Mouse (Mus musculus) mouse trophoblast stem cell (cell line): Measurements from ENCODE around the gene Btf3l4.

Source experiments
- in situ Hi-C, 2 experiments: fragments of 300-500 bp; cut with MseI, MboI; formaldehyde crosslinking; loops; 2 replicates in 1 of 2; 3 replicates in 1 of 2; pipeline ENCODE4 v1.15.1; 2025

The Btf3l4 gene

GRCm38 (mm10) chr4:108825677-108826076 is 7.7 kb downstream of the Btf3l4 start:
- in situ Hi-C loops = no loop called here

GRCm38 (mm10) chr4:108811550-108811949 is 21.9 kb downstream of the Btf3l4 start:
- in situ Hi-C loops = no loop called here

GRCm38 (mm10) chr4:108811142-108811541 is 22.3 kb downstream of the Btf3l4 start:
- in situ Hi-C loops = no loop called here

GRCm38 (mm10) chr4:108803535-108803934 is 29.9 kb downstream of the Btf3l4 start:
- in situ Hi-C loops = no loop called here

DNA sequence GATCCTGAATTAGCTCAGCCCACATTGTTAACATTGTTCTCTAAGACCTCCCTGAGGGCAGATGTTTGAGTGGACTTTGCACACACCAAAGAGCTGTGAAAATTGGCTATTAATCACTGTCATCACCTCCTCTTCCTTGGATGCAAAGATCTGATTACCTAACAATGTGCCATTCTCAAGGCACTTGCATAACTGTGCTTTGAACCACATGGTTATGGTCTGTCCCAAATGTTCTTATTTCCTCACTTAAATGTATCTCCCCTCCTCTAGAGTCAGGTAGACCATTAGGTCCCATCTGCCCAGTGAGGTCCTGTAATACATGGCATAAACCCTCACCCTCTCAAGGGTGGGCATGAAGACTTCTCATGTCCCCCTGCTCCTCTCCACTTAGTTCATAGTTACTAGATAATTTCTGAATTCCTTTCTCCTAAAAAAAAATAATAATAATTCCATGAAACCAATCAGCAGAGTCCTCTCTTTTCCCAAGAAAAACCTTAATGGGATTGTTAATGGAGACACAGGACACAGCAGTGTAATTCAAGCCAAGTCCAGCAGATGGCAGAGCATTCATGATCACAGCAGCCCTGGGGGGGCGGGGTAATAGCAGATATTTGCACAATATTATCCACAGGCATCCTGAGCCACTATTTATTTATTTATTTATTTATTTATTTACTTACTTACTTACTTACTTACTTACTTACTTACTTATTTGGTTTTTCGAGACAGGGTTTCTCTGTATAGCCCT is 35.2 kb downstream of the Btf3l4 start:
- in situ Hi-C loops = no loop called here

DNA sequence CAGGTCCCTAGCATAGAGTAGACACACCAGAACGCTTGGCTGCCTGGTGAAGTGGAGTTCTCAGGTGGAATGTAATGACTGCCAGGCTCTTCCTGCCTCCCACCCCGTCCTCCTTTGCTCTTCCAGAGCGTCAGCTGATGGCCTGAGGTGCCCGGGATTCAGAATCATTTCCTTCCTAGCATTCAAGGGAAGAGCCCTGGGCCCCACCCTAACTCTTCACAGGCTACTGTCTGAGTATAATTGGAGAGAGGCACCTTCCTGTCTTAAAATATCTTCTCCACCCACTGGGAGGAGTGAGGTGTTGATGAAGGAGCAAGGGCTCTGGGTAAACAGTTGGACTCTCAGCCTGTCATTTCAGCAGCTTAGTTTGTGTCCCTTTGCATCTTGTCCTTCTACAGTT is 36.7 kb downstream of the Btf3l4 start:
- in situ Hi-C loops = no loop called here

DNA sequence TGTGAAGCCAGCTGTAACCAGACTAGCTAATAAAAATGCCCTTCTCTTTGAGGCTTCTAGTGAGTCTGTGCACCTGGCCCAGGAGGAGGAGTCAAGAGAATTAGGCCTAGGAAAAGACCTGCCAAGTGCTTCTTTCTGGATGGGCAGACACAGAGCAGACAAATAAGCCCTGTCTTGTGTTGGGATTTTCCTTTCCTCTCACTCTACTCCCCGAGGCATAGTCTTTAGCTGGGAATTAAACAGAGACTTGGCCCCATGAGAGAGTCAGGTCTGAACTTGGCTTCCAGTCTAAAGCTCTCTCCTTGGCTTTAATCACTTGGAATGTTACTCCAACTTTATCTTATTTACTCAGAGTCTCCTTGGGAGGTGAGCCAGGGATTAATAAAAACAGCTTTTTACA is 39.5 kb downstream of the Btf3l4 start:
- in situ Hi-C loops = no loop called here

- in situ Hi-C loops = no loop called here
Measured at GRCm38 (mm10) chr4:108790507-108790906, 42.9 kb downstream of the Btf3l4 start.

GRCm38 (mm10) chr4:108789258-108789936 is 44.0 kb downstream of the Btf3l4 start:
- in situ Hi-C loops = loop anchor here in 1 of 2 experiments (10.0 kb wide), 1 partner anchor 95 kb away; no protein-coding TSS in a partner anchor

DNA sequence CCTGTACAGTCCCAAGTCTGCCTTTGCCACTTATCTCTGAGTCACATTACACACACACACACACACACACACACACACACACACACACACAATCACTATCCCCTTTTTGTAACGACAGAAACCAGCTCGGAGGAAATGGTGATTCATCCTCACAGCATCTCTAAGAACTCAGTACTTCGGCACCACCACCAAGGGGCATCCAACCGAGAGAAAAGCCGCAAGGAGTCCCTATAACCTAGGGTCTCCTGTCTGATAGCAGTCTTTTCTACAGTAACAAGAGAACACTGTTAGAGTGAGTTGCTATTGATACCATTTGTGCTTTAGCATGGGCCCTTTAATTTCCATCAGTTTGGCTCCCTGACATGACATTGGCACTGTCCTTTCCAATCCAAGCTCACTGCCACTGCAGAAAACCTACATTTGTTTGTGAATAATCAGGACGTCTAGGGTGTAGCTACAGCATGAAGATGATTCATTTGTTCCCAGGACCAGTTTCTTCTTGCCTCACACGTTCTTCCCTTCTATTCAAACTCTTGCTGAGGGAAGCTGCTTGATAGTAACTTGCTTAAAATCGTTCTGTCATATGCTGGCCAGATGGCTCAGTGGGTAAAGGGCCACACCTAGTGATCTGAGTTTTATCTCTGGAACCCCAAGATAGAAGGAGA is 50.9 kb downstream of the Btf3l4 start:
- in situ Hi-C loops = loop anchor here in 1 of 2 experiments (10.0 kb wide), 1 partner anchor 88 kb away; no protein-coding TSS in a partner anchor

DNA sequence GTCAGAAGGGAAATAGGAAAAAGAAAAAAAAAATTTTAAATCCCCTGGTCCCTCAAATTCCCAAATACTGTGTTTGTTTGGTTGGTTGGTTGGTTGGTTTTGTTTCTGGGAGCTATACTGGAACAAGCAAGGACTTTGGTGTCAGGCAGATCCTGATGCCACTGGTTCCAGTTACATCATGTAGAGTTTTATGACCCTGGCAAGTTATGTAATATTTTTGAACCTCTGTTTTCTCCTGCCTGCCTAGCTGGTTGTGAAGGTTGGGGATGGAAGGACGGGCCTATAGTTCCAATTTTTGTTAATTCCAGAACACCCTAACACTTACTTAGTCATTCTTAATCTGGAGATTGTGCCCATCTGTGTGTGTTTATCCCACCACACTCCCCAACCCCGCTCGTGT is 51.8 kb downstream of the Btf3l4 start:
- in situ Hi-C loops = loop anchor here in 1 of 2 experiments (10.0 kb wide), 1 partner anchor 87 kb away; no protein-coding TSS in a partner anchor

DNA sequence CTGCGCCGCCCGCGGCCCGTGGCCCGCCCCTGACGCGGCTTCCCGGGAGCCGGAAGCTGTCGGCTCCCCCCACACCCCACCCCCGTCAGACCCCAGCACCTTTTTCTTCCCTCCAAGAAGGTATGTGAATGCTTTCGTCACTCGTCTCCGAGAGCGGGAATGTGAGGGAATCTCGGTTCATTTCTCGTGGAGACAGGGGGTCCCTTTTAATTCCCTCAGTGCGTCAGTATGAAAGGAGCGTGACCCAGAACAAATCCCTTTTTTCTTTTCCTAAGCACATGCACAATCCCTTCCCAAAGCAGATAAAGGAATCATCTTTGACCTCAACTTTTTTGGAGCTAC is 52.6 kb downstream of the Btf3l4 start:
- in situ Hi-C loops = loop anchor here in 1 of 2 experiments (10.0 kb wide), 1 partner anchor 86 kb away; no protein-coding TSS in a partner anchor

GRCm38 (mm10) chr4:108780057-108780863 is 53.2 kb downstream of the Btf3l4 start, which contains the start of gene Zfyve9:
Gene Zfyve9, minus strand, starts transcription at chr4:108780798.
- in situ Hi-C loops = loop anchor here in 1 of 2 experiments (10.0 kb wide), 1 partner anchor 85 kb away; no protein-coding TSS in a partner anchor

DNA sequence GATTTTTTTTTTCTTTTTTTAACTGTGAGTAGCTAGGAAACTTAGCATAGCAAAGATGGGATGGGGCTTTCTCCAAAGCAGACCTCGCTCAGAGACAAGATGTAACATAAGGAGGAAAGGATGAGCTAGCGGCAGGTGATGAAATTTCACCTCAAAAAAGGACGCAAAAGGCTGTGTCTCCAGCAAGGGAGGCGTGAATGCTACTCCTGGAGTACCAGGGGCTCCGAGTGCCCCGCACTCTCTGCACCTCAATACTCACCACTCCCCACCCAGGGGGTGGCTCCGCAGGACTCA is 53.7 kb downstream of the Btf3l4 start:
- in situ Hi-C loops = loop anchor here in 1 of 2 experiments (10.0 kb wide), 1 partner anchor 85 kb away; no protein-coding TSS in a partner anchor

GRCm38 (mm10) chr4:108768527-108768926 is 64.9 kb downstream of the Btf3l4 start:
- in situ Hi-C loops = no loop called here
